Mouse (Mus musculus) hindbrain, embryonic 12.5 days (tissue): ENCODE results near the gene Atxn1. TPM values are rescaled to one million over a fixed set of nuclear protein-coding genes. Genes with fewer than 3 reads are reported as not detected.

ENCODE experiments used
- ATAC-seq: fragments of 200-750 bp; cut with Nextera tagmentation; 2 replicates; pipeline ENCODE4 v1.8.0; 2017; ENCODE audit warnings: moderate TSS enrichment; ENCODE audit not compliant: low FRiP score
- H3K27ac ChIP-seq: fragments of 300-500 bp; sonication (generic); 2 replicates; pipeline ENCODE4 v1.5.1; 2016; ENCODE audit warnings: mild to moderate bottlenecking
- H3K27me3 ChIP-seq: fragments of 300-500 bp; sonication (generic); 2 replicates; pipeline ENCODE4 v1.6.1; 2016; ENCODE audit warnings: mild to moderate bottlenecking
- H3K36me3 ChIP-seq: fragments of 300-500 bp; sonication (generic); 2 replicates; pipeline ENCODE4 v1.6.1; 2016; ENCODE audit warnings: mild to moderate bottlenecking
- H3K4me1 ChIP-seq: fragments of 300-500 bp; sonication (generic); 2 replicates; pipeline ENCODE4 v1.6.1; 2016
- H3K4me2 ChIP-seq: fragments of 300-500 bp; sonication (generic); replicated peaks from 2 replicates; pipeline ENCODE4 v1.6.1; 2016; ENCODE audit warnings: mild to moderate bottlenecking
- H3K4me3 ChIP-seq: fragments of 300-500 bp; sonication (generic); 2 replicates; pipeline ENCODE4 v1.5.1; 2016; ENCODE audit warnings: mild to moderate bottlenecking
- H3K9ac ChIP-seq: fragments of 300-500 bp; sonication (generic); 2 replicates; pipeline ENCODE4 v1.6.1; 2016; ENCODE audit warnings: mild to moderate bottlenecking, moderate library complexity
- H3K9me3 ChIP-seq: fragments of 300-500 bp; sonication (generic); replicated peaks from 2 replicates; pipeline ENCODE4 v1.6.1; 2016; ENCODE audit warnings: mild to moderate bottlenecking
- WGBS: fragments of 180-500 bp; shearing (Covaris S2); methylation state at CpG from one replicate; pipeline ENCODE4 v1.1.7; 2016; 5-methylcytosine and 5-hydroxymethylcytosine counted together
- polyA plus RNA-seq: library from polyadenylated mRNA; unstranded; fragments of >200 nt; fragmentation: Nextera tagmentation; extraction: Ambion mirVana; gene quantifications from 2 replicates; pipeline ENCODE4 v1.2.1, GENCODE M21; 2016

Gene Atxn1
- polyA plus RNA-seq, 1 experiment from 2014 or later, result 5.0 TPM

DNA sequence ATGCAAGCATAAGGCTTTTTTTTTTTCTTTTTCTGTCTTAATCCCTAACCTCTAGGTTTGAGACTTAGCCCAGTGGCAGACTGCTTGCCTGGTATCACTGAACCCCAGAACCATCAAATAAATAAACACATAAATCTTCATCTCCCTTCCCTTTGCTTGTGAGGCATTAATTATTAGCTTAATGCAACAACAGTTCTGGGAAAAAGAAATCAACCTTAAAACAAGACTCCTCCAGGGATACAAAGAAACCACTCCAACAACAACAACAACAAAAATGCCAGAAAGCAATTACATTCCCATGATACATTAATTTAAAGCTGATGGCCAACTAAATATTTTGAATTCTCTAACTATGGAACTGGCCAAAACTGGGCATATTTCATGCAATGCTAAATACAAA, 28.0 kb downstream of the Atxn1 start:
- H3K9me3 ChIP-seq, result 0 out of 2 replicates have a peak, but pooled peaks cover 2% of the 10 kb centered on the region
- no peak overlapping the region for H3K4me3 ChIP-seq
- H3K36me3 ChIP-seq, result no peaks in the 10 kb centered on the region
- H3K4me2 ChIP-seq, result no peak overlapping the region
- no peaks in the 10 kb centered on the region for H3K4me1 ChIP-seq
- ATAC-seq, result no peak
- no peak overlapping the region for H3K27ac ChIP-seq
- no peaks in the 10 kb centered on the region for H3K27me3 ChIP-seq
- H3K9ac ChIP-seq, result no peak overlapping the region

DNA sequence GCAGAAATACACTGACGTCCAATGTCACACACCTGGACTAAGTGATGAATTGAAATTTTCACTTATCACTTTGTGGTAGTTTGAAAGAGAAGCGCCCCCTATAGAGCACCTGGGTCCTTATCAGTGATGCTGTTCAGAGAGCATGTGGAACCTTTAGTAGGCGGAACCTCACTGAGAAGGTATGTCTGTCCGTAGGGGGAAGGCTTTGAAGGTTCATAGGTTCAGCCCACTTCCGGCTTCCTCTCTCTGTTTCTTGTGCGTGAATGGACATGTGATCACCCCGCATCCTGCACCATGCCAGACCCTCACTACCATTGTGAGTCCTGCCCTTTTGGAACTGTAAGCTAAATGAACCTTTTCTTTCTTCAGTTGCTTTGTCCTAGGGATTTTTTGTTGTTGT, 29.0 kb downstream of the Atxn1 start:
- Histone ChIP-seq H3K9ac (no peak overlapping the region), H3K4me3 (no peak overlapping the region), H3K36me3 (no peaks in the 10 kb centered on the region), H3K27me3 (no peaks in the 10 kb centered on the region), H3K4me2 (no peak overlapping the region), H3K4me1 (no peaks in the 10 kb centered on the region), H3K9me3 (0 out of 2 replicates have a peak, but pooled peaks cover 4% of the 10 kb centered on the region), H3K27ac (no peak overlapping the region)
- WGBS, result 79% methylated on average over 7 of the region's 7 CpGs
- no peak for ATAC-seq

DNA sequence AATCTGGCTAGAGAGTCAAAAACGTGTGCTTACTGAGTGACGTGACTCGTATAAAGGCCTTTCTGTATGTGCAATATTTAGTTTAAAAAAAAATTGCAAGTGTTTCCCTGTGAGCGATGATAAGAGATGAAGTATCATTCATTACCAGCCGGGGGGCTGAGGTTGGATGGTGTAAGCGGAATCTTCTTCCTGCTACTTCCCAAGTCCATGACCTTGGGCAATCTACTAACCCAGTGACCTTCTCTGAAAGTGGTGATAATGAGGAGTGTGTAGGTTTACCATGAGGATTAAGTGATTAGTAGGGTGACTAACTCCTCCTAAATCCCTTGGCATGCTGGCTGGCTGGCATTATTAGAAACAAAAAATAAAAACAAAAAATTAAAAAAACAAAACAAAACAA, 30.0 kb downstream of the Atxn1 start:
- no peak overlapping the region for H3K4me3 ChIP-seq
- H3K9me3 ChIP-seq, result 0 out of 2 replicates have a peak, but pooled peaks cover 4% of the 10 kb centered on the region
- H3K9ac ChIP-seq, result no peak overlapping the region
- no peak for ATAC-seq
- H3K27ac ChIP-seq, result no peak overlapping the region
- H3K4me1 ChIP-seq, result no peaks in the 10 kb centered on the region
- H3K27me3 ChIP-seq, result no peaks in the 10 kb centered on the region
- 88% methylated on average over 6 of the region's 6 CpGs for WGBS
- no peaks in the 10 kb centered on the region for H3K36me3 ChIP-seq
- H3K4me2 ChIP-seq, result no peak overlapping the region

DNA sequence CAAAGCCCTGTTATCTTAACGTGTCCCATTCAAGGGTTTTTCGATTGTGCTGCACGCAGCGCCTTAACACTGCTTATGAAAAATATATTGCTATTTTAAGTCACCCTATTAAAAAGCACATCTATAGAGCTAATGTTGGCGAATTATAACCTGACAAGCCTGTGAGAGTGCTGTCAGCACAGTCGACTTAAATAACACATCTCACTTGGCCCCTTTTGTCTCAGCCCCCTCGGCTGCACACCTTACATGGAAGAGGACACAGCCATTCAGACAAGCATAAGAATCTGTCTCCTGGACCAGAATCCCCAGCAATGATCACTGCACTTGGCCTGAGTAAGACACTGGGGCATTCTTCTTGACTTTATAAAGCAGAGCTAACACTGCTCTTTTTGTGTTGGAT, 30.7 kb downstream of the Atxn1 start:
- Histone ChIP-seq H3K27ac (no peak overlapping the region), H3K4me1 (no peaks in the 10 kb centered on the region), H3K27me3 (no peaks in the 10 kb centered on the region), H3K4me3 (no peak overlapping the region), H3K4me2 (no peak overlapping the region), H3K36me3 (no peaks in the 10 kb centered on the region), H3K9ac (no peak overlapping the region), H3K9me3 (0 out of 2 replicates have a peak, but pooled peaks cover 4% of the 10 kb centered on the region)
- whole genome bisulfite sequencing, result 73% methylated on average over 7 of the region's 7 CpGs
- no peak for ATAC-seq

DNA sequence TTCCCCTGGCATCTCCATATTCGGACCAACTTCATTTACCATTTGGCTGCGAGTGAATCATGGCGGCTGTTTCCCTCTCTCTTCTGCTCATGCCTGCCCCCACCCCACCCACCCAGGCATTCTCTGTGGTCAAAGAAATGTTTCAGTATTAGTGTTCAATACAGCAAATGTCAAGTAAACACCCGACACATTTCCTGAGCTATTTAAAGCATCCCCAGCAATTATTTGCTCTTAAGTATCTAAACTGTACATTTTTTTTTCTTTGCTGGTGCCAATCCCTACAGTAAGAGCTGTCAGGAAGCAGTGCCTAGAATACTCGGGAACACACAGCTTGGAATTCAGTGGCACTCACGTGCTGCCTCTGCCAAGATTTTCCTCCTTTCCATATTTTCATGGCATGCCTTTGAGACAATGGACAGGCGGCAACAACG, 32.3 kb downstream of the Atxn1 start:
- Histone ChIP-seq H3K4me3 (no peak overlapping the region), H3K4me2 (no peak overlapping the region), H3K27me3 (no peaks in the 10 kb centered on the region), H3K27ac (no peak overlapping the region), H3K36me3 (no peaks in the 10 kb centered on the region), H3K9me3 (0 out of 2 replicates have a peak, but pooled peaks cover 4% of the 10 kb centered on the region), H3K4me1 (no peaks in the 10 kb centered on the region), H3K9ac (no peak overlapping the region)
- no peak for ATAC-seq
- WGBS, result 80% methylated on average over 8 of the region's 8 CpGs

DNA sequence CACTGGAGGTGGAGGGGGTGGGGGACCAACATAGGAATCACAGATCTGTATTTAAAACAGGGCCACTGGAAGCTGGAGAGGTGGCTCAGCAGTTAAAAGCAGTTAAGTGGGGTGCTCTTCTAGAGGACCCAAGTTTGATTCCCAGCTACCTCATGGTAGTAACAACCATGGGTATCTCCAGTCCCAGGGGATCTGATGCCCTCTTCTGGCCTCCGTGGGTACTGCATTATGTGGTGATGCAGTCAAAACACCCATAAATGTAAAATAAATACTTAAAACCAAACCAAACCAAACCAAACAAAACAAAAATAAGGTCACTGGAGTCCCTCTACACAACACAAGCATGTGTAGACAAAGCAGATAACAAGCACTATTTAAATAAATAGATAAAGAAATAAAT, 32.9 kb downstream of the Atxn1 start:
- 54% methylated on average over 1 of the region's 1 CpGs for WGBS
- no peaks in the 10 kb centered on the region for H3K36me3 ChIP-seq

DNA sequence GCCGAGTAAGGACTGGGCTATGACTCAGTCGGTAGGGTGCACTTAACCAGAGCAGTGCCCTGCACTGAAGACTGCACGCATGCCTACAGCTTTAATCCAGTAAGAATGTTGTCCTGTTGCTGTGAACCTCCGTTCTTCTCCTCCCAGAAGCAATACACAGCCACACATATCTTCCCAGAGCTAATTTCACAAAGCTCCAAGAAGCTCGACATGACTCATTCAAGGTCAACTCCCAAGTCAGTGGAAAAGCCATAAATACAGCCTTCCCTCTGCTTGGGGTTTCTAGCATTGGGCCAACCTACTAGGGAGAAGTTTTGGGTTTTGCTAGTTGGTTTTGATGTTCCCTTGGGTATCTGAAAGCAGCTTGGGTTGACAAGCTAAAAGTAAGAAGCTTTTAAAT, 33.6 kb downstream of the Atxn1 start:
- no peaks in the 10 kb centered on the region for H3K36me3 ChIP-seq
- no peak overlapping the region for H3K4me2 ChIP-seq
- 94% methylated on average over 5 of the region's 5 CpGs for WGBS

More for the DNA sequence above, 32.9 kb downstream of the Atxn1 start:
- Histone ChIP-seq H3K27me3 (no peaks in the 10 kb centered on the region), H3K4me3 (no peak overlapping the region), H3K9ac (no peak overlapping the region), H3K4me2 (no peak overlapping the region), H3K9me3 (0 out of 2 replicates have a peak, but pooled peaks cover 4% of the 10 kb centered on the region), H3K4me1 (no peaks in the 10 kb centered on the region), H3K27ac (no peak overlapping the region)
- no peak for ATAC-seq

DNA sequence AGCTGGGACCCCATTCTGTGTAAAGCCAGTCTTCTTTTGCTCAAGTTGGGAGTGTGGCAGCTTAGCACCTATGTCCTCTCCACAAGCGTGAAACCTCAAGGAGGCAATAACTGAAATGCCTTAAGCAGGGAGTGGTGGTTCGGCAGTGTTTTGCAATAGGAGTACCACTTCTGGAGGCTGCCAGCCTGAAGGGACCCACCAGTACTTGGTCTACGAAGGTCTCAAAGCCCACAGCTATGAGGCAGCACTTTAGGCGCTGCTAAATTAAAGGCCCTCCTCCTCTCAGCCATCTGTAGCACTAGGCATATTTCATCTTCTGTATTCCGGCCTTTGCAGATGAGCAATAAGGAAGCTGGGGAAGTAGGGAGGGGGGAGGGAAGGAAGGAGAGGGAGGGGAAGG, 35.1 kb downstream of the Atxn1 start:
- 74% methylated on average over 5 of the region's 5 CpGs for WGBS
- H3K27ac ChIP-seq, result no peak overlapping the region
- H3K4me3 ChIP-seq, result no peak overlapping the region
- H3K36me3 ChIP-seq, result no peaks in the 10 kb centered on the region
- no peaks in the 10 kb centered on the region for H3K4me1 ChIP-seq
- no peaks in the 10 kb centered on the region for H3K27me3 ChIP-seq
- no peak overlapping the region for H3K9ac ChIP-seq
- ATAC-seq, result no peak
- H3K9me3 ChIP-seq, result 0 out of 2 replicates have a peak, but pooled peaks cover 4% of the 10 kb centered on the region
- no peak overlapping the region for H3K4me2 ChIP-seq

More for the DNA sequence above, 33.6 kb downstream of the Atxn1 start:
- Histone ChIP-seq H3K9ac (no peak overlapping the region), H3K9me3 (0 out of 2 replicates have a peak, but pooled peaks cover 4% of the 10 kb centered on the region), H3K4me1 (no peaks in the 10 kb centered on the region), H3K27ac (no peak overlapping the region), H3K4me3 (no peak overlapping the region), H3K27me3 (no peaks in the 10 kb centered on the region)
- no peak for ATAC-seq

DNA sequence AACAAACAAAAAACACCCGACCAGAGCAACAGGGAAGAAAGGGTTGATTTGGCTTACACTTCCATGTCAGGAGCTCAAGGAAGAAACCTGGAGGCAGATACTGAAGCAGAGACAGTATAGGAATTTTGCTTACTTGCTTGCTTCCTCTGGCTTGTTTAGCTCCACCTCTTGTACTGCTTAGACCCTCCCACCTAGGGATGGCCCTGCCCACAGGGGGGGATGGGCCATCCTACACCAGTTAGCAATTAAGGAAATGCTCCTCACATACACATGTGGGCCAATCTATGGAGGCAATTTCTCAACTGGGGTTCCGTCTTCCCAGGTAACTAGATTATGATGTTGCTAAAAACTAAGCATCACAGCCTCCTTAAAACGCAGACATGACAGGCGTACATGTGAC, 39.5 kb downstream of the Atxn1 start:
- H3K9ac ChIP-seq, result no peak overlapping the region
- no peaks in the 10 kb centered on the region for H3K4me1 ChIP-seq
- no peak overlapping the region for H3K4me3 ChIP-seq
- no peaks in the 10 kb centered on the region for H3K27me3 ChIP-seq
- no peaks in the 10 kb centered on the region for H3K36me3 ChIP-seq
- no peak for ATAC-seq
- no peak overlapping the region for H3K27ac ChIP-seq
- no peaks in the 10 kb centered on the region for H3K9me3 ChIP-seq
- WGBS, result 93% methylated on average over 4 of the region's 4 CpGs
- H3K4me2 ChIP-seq, result no peak overlapping the region

DNA sequence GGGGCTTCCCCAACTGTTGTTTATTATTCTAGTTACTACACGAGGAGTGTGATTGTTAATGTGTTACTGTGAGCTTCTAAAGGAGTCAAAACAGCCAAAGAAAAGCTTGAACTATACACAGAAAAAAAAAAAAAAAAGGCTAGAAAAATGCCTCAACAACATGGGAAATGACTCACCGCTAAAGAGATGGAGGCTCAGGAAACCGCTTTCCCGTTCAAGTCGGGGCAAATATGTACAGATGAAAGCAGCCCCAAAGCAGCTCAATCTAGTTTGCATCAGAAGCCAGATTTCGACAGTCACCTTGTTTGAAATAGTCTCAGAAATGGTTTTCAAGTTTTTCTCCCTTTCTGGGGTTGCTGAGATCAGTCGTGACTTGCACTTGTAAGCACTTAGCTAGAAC, 40.3 kb downstream of the Atxn1 start:
- no peaks in the 10 kb centered on the region for H3K27me3 ChIP-seq
- no peaks in the 10 kb centered on the region for H3K9me3 ChIP-seq
- no peak for ATAC-seq
- WGBS, result 79% methylated on average over 7 of the region's 7 CpGs
- no peak overlapping the region for H3K4me2 ChIP-seq
- no peak overlapping the region for H3K9ac ChIP-seq
- no peak overlapping the region for H3K27ac ChIP-seq
- H3K36me3 ChIP-seq, result no peaks in the 10 kb centered on the region
- no peak overlapping the region for H3K4me3 ChIP-seq
- no peaks in the 10 kb centered on the region for H3K4me1 ChIP-seq

DNA sequence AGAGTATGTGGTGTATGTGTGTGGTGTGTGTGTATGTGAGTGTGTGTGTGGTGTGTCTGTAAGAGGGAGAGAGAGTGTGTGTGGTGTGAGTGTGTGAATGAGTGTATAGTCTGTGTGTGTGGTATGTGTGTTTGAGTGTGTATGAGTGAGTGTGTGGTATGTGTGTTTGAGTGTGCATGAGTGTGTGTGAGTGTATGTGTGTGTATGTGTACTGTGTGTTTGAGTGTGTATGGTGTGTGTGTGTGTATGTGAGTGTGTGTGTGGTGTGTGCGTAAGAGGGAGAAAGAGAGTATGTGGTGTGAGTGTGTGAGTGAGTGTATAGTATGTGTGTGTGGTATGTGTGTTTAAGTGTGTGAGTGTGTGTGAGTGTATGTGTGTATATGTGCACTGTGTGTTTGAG, 41.7 kb downstream of the Atxn1 start:
- ATAC-seq, result no peak

DNA sequence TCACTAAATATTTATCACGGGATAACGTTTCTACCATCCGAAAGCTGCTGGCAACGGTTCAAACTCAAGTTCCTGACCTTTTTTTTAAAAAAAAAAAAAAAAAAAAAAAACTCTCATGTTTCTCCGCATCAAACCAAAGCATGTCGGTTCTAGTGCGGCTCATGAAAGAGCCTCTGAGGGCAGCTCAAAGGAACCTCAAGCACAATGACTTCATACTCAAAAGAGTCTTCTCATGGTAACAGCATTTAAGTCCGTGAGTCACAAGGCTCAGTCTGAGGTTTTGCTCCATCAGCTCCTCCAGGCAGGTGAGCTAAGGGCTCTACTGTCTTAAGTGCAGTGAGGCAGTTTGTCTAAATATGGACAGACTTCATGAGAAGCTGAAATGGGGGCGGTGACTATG, 42.3 kb downstream of the Atxn1 start:
- no peak overlapping the region for H3K4me3 ChIP-seq
- no peaks in the 10 kb centered on the region for H3K4me1 ChIP-seq
- no peaks in the 10 kb centered on the region for H3K9me3 ChIP-seq
- H3K36me3 ChIP-seq, result no peaks in the 10 kb centered on the region
- H3K27ac ChIP-seq, result no peak overlapping the region
- no peak overlapping the region for H3K9ac ChIP-seq
- no peak for ATAC-seq
- 58% methylated on average over 9 of the region's 9 CpGs for WGBS
- H3K27me3 ChIP-seq, result no peaks in the 10 kb centered on the region
- H3K4me2 ChIP-seq, result no peak overlapping the region

More for the DNA sequence above, 41.7 kb downstream of the Atxn1 start:
- Histone ChIP-seq H3K4me2 (no peak overlapping the region), H3K4me1 (no peaks in the 10 kb centered on the region), H3K27me3 (no peaks in the 10 kb centered on the region), H3K36me3 (no peaks in the 10 kb centered on the region), H3K9me3 (no peaks in the 10 kb centered on the region), H3K27ac (no peak overlapping the region), H3K4me3 (no peak overlapping the region), H3K9ac (no peak overlapping the region)
- 90% methylated on average over 1 of the region's 1 CpGs for WGBS

DNA sequence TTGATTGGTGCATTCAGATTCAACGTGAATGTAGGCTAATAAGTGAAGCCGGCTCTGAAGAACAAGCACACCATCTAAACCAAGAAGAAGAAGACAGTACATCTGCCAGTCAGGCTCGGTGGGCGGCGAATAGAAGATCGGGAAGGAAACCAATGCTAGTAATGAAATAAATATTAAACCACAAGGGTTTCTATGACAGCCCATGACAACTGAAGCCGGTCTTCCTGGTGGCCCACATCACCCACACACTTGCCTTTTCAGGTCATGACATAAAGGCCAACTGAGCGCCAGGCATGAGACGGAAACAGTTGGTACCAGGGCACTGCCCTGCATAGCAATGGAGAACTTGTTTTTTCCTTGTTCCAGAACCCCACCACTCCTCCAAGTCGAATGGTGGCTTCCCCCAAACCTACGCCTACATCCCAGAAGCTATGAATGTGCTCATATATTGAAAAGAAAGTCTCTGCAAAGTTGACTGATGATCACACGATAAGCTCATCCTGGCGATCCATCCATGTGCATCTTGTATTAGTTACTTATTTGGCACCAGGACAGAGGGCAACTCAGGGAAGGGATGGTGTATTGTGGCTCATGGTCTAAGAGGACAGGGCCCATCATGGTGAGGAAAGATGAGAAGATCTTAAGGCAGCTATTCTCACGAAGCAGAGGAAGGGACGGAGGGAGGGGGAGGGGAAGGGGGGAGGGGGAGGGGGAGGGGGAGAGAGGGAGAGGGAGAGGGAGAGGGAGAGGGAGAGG, 45.7 kb downstream of the Atxn1 start:
- 94% methylated on average over 13 of the region's 15 CpGs for WGBS
- Histone ChIP-seq H3K27me3 (no peaks in the 10 kb centered on the region), H3K36me3 (no peaks in the 10 kb centered on the region), H3K27ac (no peak overlapping the region), H3K9me3 (no peaks in the 10 kb centered on the region), H3K4me1 (no peaks in the 10 kb centered on the region), H3K4me3 (no peak overlapping the region), H3K9ac (no peak overlapping the region), H3K4me2 (no peak overlapping the region)
- no peak for ATAC-seq
